Mouse (Mus musculus) liver, adult 2 months (tissue): ENCODE measurements around the gene Castor2. TPM values are rescaled to one million over a fixed set of nuclear protein-coding genes. Genes with fewer than 3 reads are reported as not detected.
A peak's percentile ranks its signal among the peaks of the same experiment; 100 is the strongest.

ENCODE experiments used
- DNase-seq: peaks from one replicate; pipeline ENCODE4 v3.0.0-alpha.2; 2011; ENCODE audit warnings: low read depth, low spot score; ENCODE audit errors: extremely low read depth
- H3K27ac ChIP-seq: fragments of 200-500 bp; replicated peaks from 2 replicates; pipeline ENCODE4 v1.5.1; 2012; ENCODE audit warnings: low read depth, mild to moderate bottlenecking, control low read depth, inconsistent platforms, low read length; ENCODE audit not compliant: insufficient read depth
- H3K27me3 ChIP-seq: fragments of 200-500 bp; 2 replicates; pipeline ENCODE4 v1.6.1; 2012; ENCODE audit warnings: mild to moderate bottlenecking, moderate library complexity, low read length, inconsistent platforms; ENCODE audit not compliant: control insufficient read depth, insufficient read depth
- H3K36me3 ChIP-seq: fragments of 200-500 bp; 2 replicates; pipeline ENCODE4 v1.6.1; 2012; ENCODE audit warnings: low read length, inconsistent platforms; ENCODE audit not compliant: control insufficient read depth, insufficient read depth
- H3K4me1 ChIP-seq: fragments of 200-500 bp; 2 replicates; pipeline ENCODE4 v1.6.1; 2011; ENCODE audit warnings: low read length; ENCODE audit not compliant: control insufficient read depth, insufficient read depth
- H3K4me3 ChIP-seq: fragments of 200-500 bp; 2 replicates; pipeline ENCODE4 v1.5.1; 2011; ENCODE audit warnings: low read depth, mild to moderate bottlenecking, control low read depth, low read length, moderate library complexity; ENCODE audit not compliant: insufficient read depth
- H3K79me2 ChIP-seq: fragments of 200-500 bp; 2 replicates; pipeline ENCODE4 v1.6.1; 2012; ENCODE audit warnings: inconsistent platforms, mild to moderate bottlenecking, low read length, moderate library complexity; ENCODE audit not compliant: control insufficient read depth, insufficient read depth
- H3K9ac ChIP-seq: fragments of 200-500 bp; 2 replicates; pipeline ENCODE4 v1.6.1; 2012; ENCODE audit warnings: low read depth, mild to moderate bottlenecking, control low read depth, inconsistent platforms, low read length
- CTCF ChIP-seq: fragments of 200-500 bp; IDR thresholded peaks from 2 replicates; pipeline ENCODE4 v1.5.1; 2011; ENCODE audit warnings: low read depth, low read length, control low read depth
- POLR2A ChIP-seq: fragments of 200-500 bp; IDR thresholded peaks from 2 replicates; pipeline ENCODE4 v1.6.1; 2011; ENCODE audit warnings: low read length, control low read depth; ENCODE audit not compliant: insufficient read depth; ENCODE audit errors: extremely low read depth
- WGBS: fragments of 180-500 bp; shearing (Covaris S2); methylation state at CpG from one replicate; pipeline ENCODE4 v1.1.7; 2018; 5-methylcytosine and 5-hydroxymethylcytosine counted together
- polyA plus RNA-seq: library from polyadenylated mRNA; depleted of rRNA; stranded (reverse); fragments of >200 nt; gene quantifications from 2 replicates; pipeline ENCODE4 v1.2.3, GENCODE M21; 2012
- total RNA-seq: library from RNA; depleted of rRNA; stranded (reverse); fragments of >200 nt; gene quantifications from 2 replicates; pipeline ENCODE4 v1.2.3, GENCODE M21; 2014

Castor2 gene
- total and polyA plus RNA-seq, 2 experiments = 0.28 to 0.97 TPM

GRCm38 (mm10) chr5:134148153-134148552, 48.6 kb downstream of the Castor2 start:
- TF ChIP-seq POLR2A (no peak), CTCF (no peak)
- H3K9ac ChIP-seq = no peak overlapping the region
- DNase-seq = no peak
- WGBS = 94% methylated on average over 4 of the region's 4 CpGs
- no peaks in the 10 kb centered on the region for H3K79me2 ChIP-seq
- no peaks in the 10 kb centered on the region for H3K4me1 ChIP-seq
- H3K36me3 ChIP-seq = no peaks in the 10 kb centered on the region; the same call in 1 of the 2 replicates
- no peaks in the 10 kb centered on the region for H3K27me3 ChIP-seq
- H3K27ac ChIP-seq = no peak overlapping the region
- H3K4me3 ChIP-seq = no peak overlapping the region

- no peaks in the 10 kb centered on the region for H3K79me2 ChIP-seq
- peaks cover 3% of the 10 kb centered on the region; the same call in 1 of the 2 replicates for H3K4me1 ChIP-seq
- TF ChIP-seq POLR2A = no peak
- TF ChIP-seq CTCF = no peak
- H3K9ac ChIP-seq = no peak overlapping the region
- WGBS = 83% methylated on average over 11 of the region's 11 CpGs
- no peaks in the 10 kb centered on the region; the same call in none of the 2 replicates for H3K36me3 ChIP-seq
- no peak for DNase-seq
- no peak overlapping the region for H3K27ac ChIP-seq
- H3K4me3 ChIP-seq = no peak overlapping the region
- no peaks in the 10 kb centered on the region for H3K27me3 ChIP-seq
Measured at GRCm38 (mm10) chr5:134151895-134152294, 52.4 kb downstream of the Castor2 start.

GRCm38 (mm10) chr5:134155916-134156466, 56.5 kb downstream of the Castor2 start:
- H3K9ac ChIP-seq = no peak overlapping the region
- H3K27ac ChIP-seq = no peak overlapping the region
- peaks cover 3% of the 10 kb centered on the region; the same call in 1 of the 2 replicates for H3K4me1 ChIP-seq
- H3K27me3 ChIP-seq = no peaks in the 10 kb centered on the region
- peak; percentile 80 for DNase-seq
- no peak for TF ChIP-seq CTCF
- no peak for TF ChIP-seq POLR2A
- no peaks in the 10 kb centered on the region for H3K79me2 ChIP-seq
- 47% methylated on average over 7 of the region's 7 CpGs for WGBS
- H3K36me3 ChIP-seq = no peaks in the 10 kb centered on the region; the same call in 1 of the 2 replicates
- no peak overlapping the region for H3K4me3 ChIP-seq

- no peak overlapping the region for H3K27ac ChIP-seq
- no peak overlapping the region for H3K9ac ChIP-seq
- TF ChIP-seq CTCF (no peak), POLR2A (no peak)
- DNase-seq = no peak
- no peak overlapping the region for H3K4me3 ChIP-seq
- H3K36me3 ChIP-seq = peaks cover 7% of the 10 kb centered on the region; the same call in 1 of the 2 replicates
- H3K79me2 ChIP-seq = no peaks in the 10 kb centered on the region
- 66% methylated on average over 5 of the region's 5 CpGs for WGBS
- no peaks in the 10 kb centered on the region for H3K27me3 ChIP-seq
- no peaks in the 10 kb centered on the region for H3K4me1 ChIP-seq
Measured at GRCm38 (mm10) chr5:134164688-134165087, 65.2 kb downstream of the Castor2 start.

GRCm38 (mm10) chr5:134166642-134167041, 67.1 kb downstream of the Castor2 start:
- Histone ChIP-seq H3K36me3 (peaks cover 5% of the 10 kb centered on the region; the same call in 1 of the 2 replicates), H3K4me3 (no peak overlapping the region), H3K4me1 (peaks cover 2% of the 10 kb centered on the region; the same call in 1 of the 2 replicates), H3K79me2 (no peaks in the 10 kb centered on the region), H3K27ac (no peak overlapping the region), H3K27me3 (no peaks in the 10 kb centered on the region), H3K9ac (no peak overlapping the region)
- DNase-seq = no peak
- TF ChIP-seq POLR2A (no peak), CTCF (no peak)
- WGBS = 89% methylated on average over 7 of the region's 7 CpGs

GRCm38 (mm10) chr5:134168033-134168432, 68.5 kb downstream of the Castor2 start:
- no peak for DNase-seq
- no peaks in the 10 kb centered on the region for H3K27me3 ChIP-seq
- peaks cover 2% of the 10 kb centered on the region; the same call in 1 of the 2 replicates for H3K4me1 ChIP-seq
- no peaks in the 10 kb centered on the region for H3K79me2 ChIP-seq
- H3K9ac ChIP-seq = no peak overlapping the region
- H3K4me3 ChIP-seq = no peak overlapping the region
- peaks cover 4% of the 10 kb centered on the region; the same call in 1 of the 2 replicates for H3K36me3 ChIP-seq
- TF ChIP-seq CTCF = no peak
- no peak for TF ChIP-seq POLR2A
- 97% methylated on average over 9 of the region's 9 CpGs for WGBS
- no peak overlapping the region for H3K27ac ChIP-seq
